Mouse (Mus musculus) lung, postnatal 0 days (tissue): ENCODE data around the gene Exoc3l. TPM values are rescaled to one million over a fixed set of nuclear protein-coding genes. Genes with fewer than 3 reads are reported as not detected.

Source experiments
- ATAC-seq: fragments of 200-750 bp; cut with Nextera tagmentation; 2 replicates; pipeline ENCODE4 v1.8.0; 2017; ENCODE audit warnings: moderate library complexity
- DNase-seq: peaks from one replicate; pipeline ENCODE4 v3.0.0-alpha.2; 2016; ENCODE audit warnings: low spot score
- H3K27ac ChIP-seq: fragments of 300-500 bp; sonication (generic); 2 replicates; pipeline ENCODE4 v1.5.1; 2014; ENCODE audit warnings: antibody characterized with exemption, mild to moderate bottlenecking, low read length, mixed read lengths
- H3K27me3 ChIP-seq: fragments of 300-500 bp; sonication (generic); replicated peaks from 2 replicates; pipeline ENCODE4 v1.6.1; 2014; ENCODE audit warnings: low read length, mixed read lengths; ENCODE audit not compliant: insufficient read depth
- H3K36me3 ChIP-seq: fragments of 300-500 bp; sonication (generic); 2 replicates; pipeline ENCODE4 v1.6.1; 2014; ENCODE audit warnings: low read length, mixed read lengths; ENCODE audit not compliant: insufficient read depth
- H3K4me1 ChIP-seq: fragments of 300-500 bp; sonication (generic); 2 replicates; pipeline ENCODE4 v1.6.1; 2014; ENCODE audit warnings: antibody characterized with exemption, low read depth, low read length, mixed read lengths; ENCODE audit not compliant: insufficient read depth
- H3K4me2 ChIP-seq: fragments of 300-500 bp; sonication (generic); replicated peaks from 2 replicates; pipeline ENCODE4 v1.6.1; 2014; ENCODE audit warnings: low read depth, mild to moderate bottlenecking, low read length, moderate library complexity, mixed read lengths
- H3K4me3 ChIP-seq: fragments of 300-500 bp; sonication (generic); 2 replicates; pipeline ENCODE4 v1.5.1; 2014; ENCODE audit warnings: low read depth, low read length
- H3K9ac ChIP-seq: fragments of 300-500 bp; sonication (generic); replicated peaks from 2 replicates; pipeline ENCODE4 v1.6.1; 2014; ENCODE audit warnings: low read depth, mild to moderate bottlenecking
- H3K9me3 ChIP-seq: fragments of 300-500 bp; sonication (generic); 2 replicates; pipeline ENCODE4 v1.6.1; 2016; ENCODE audit warnings: low read length, mixed read lengths
- CTCF ChIP-seq: IDR thresholded peaks from 2 replicates; pipeline ENCODE4 v1.5.1; 2016; ENCODE audit warnings: antibody characterized with exemption, mild to moderate bottlenecking
- EP300 ChIP-seq: IDR thresholded peaks from 2 replicates; pipeline ENCODE4 v1.6.1; 2016; ENCODE audit warnings: antibody characterized with exemption, mild to moderate bottlenecking, control low read depth
- WGBS: fragments of 180-500 bp; shearing (Covaris S2); extraction: QIAGEN DNeasy Blood & Tissue Kit; methylation state at CpG from one replicate; pipeline ENCODE4 v1.1.7; 2014; 5-methylcytosine and 5-hydroxymethylcytosine counted together
- polyA plus RNA-seq: library from polyadenylated mRNA; unstranded; fragments of >200 nt; fragmentation: Nextera tagmentation; extraction: Ambion mirVana; gene quantifications from 2 replicates; pipeline ENCODE4 v1.2.1, GENCODE M21; 2015

Gene Exoc3l
- polyA plus RNA-seq, 1 experiment from 2014 or later = 34.6 TPM

DNA sequence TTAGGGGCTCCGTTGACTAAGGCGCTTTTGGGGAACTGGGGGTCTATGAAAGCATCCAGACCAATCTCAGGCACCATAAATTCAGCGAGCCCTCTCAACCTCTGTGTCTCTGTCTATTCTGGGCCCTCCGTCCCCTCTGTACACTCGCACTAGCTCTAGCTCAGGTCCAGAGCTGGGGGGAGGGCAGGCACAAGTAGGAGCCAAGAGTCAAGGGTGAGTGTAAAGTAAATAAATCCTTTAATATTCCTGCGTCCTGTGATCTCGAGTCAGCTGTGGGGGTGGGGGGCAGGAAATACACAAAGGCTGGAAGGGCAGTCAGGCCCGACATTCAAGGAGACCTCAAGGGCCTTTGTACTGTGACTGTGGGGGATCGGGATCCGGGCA lies 26.8 kb downstream of the Exoc3l start:
- DNase-seq = peak; percentile 77
- ATAC-seq = peak; percentile 69
- H3K27ac ChIP-seq = peak overlapping the region; percentile 79

GRCm38 (mm10) chr8:105268342-105269074 lies 27.4 kb downstream of the Exoc3l start:
- Histone ChIP-seq H3K36me3 (no peaks in the 10 kb centered on the region), H3K27ac (0 out of 2 replicates have a peak overlapping the region, but pooled peaks have one; percentile 47), H3K4me1 (peaks cover 29% of the 10 kb centered on the region), H3K4me3 (peak overlapping the region; percentile 43), H3K9me3 (no peaks in the 10 kb centered on the region), H3K4me2 (peak overlapping the region; percentile 86), H3K27me3 (peaks cover 46% of the 10 kb centered on the region), H3K9ac (no peak overlapping the region; the same call in 1 of the 2 replicates)
- TF ChIP-seq EP300 (no peak), CTCF (no peak)
- DNase-seq = peak; percentile 47
- peak; percentile 13 for ATAC-seq
- 4% methylated on average over 65 of the region's 65 CpGs for WGBS

More for the DNA sequence above, 26.8 kb downstream of the Exoc3l start:
- Histone ChIP-seq H3K9ac (peak overlapping the region; percentile 19; the same call in 1 of the 2 replicates), H3K9me3 (no peaks in the 10 kb centered on the region), H3K4me1 (peaks cover 26% of the 10 kb centered on the region), H3K27me3 (peaks cover 46% of the 10 kb centered on the region), H3K36me3 (no peaks in the 10 kb centered on the region), H3K4me2 (peak overlapping the region; percentile 86), H3K4me3 (peak overlapping the region; percentile 43)
- 0 out of 2 replicates have a peak, but pooled peaks have one; percentile 30 for TF ChIP-seq EP300
- TF ChIP-seq CTCF = no peak
- WGBS = 7% methylated on average over 10 of the region's 10 CpGs

DNA sequence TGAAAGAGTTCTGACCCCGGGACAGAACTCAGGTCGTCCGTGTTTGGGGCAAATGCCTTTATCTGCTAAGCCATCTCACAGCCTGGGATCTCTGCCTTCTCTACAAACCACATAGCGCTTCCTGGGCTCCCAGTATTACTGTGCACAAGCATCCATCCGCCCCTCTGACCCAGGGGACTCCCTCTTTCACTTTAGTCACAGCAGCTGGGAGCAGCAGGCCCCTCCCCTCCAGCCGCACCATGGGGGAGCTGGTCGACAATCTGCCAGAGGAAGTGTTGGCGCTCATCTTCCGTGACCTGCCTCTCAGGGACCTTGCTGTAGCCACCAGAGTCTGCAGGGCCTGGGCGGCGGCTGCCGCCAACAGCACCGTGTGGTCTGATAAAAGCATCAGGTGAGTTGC lies 29.1 kb downstream of the Exoc3l start:
- H3K4me1 ChIP-seq = peaks cover 29% of the 10 kb centered on the region
- no peak for ATAC-seq
- H3K27ac ChIP-seq = no peak overlapping the region
- peaks cover 35% of the 10 kb centered on the region for H3K27me3 ChIP-seq
- H3K9me3 ChIP-seq = no peaks in the 10 kb centered on the region
- no peak overlapping the region for H3K9ac ChIP-seq
- H3K36me3 ChIP-seq = no peaks in the 10 kb centered on the region
- no peak for DNase-seq
- no peak overlapping the region for H3K4me2 ChIP-seq
- H3K4me3 ChIP-seq = no peak overlapping the region
- 52% methylated on average over 13 of the region's 13 CpGs for WGBS
- TF ChIP-seq EP300 = no peak
- no peak for TF ChIP-seq CTCF

GRCm38 (mm10) chr8:105265128-105265527 lies 30.8 kb downstream of the Exoc3l start:
- Histone ChIP-seq H3K9ac (no peak overlapping the region), H3K36me3 (no peaks in the 10 kb centered on the region), H3K9me3 (no peaks in the 10 kb centered on the region), H3K4me1 (peaks cover 27% of the 10 kb centered on the region), H3K27ac (no peak overlapping the region), H3K4me3 (peak overlapping the region; percentile 63), H3K27me3 (peaks cover 20% of the 10 kb centered on the region; the same call in 1 of the 2 replicates), H3K4me2 (peak overlapping the region; percentile 90)
- DNase-seq (peak; percentile 64), ATAC-seq (no peak)
- no peak for TF ChIP-seq CTCF
- WGBS = 12% methylated on average over 10 of the region's 10 CpGs

DNA sequence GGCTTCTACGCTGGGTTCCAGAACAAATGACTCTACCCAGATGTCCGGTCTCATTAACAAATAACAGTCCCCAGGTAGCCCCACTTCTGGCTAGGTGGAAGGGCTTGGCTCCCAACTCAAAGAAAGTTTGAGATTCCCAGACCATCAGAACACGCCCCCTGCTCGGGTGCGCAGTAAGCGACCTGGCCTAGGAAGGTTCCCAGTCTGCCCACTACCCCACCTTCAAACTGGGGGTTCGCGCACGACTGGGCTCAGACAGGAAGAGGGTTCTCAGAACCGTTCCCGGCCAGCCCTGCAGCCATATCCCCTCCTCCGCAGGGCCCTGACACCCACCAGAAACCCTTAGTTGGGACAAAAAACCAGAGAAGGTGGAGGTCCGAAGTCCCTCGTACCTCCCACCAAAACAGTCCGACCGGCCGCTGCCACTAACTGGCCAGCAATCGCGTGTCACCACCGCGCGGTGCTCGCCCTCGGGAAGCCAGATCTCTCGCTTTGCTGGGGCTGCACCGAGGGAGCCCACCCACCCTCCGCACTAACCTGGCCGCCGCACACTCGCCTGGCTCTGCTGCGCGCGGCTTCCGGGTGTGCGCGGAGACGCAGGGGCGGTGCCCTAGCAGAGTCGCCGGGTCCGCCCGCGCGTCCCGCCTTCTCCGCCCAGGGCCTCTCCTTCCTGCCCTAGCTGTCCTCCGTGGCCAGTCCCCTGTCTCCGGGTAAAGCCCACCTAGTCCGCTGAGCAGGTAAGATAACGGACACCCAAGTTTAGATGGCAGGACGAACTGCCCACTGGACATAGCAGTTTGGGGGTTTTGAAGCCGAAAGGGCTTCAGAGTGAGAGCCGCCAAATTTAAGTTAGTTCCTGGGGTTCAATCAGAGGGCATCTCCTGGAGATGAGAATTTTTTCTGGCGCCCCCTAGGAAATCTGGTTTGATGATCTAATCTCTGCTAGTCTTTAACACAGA lies 31.6 kb downstream of the Exoc3l start, which contains the start of the genes Tradd and Fbxl8:
Gene Tradd, minus strand, starts transcription at position 586 of the 959 bp plus-strand sequence.
Gene Fbxl8, plus strand, starts transcription at position 625 of the 959 bp plus-strand sequence.
- peaks cover 19% of the 10 kb centered on the region; the same call in 1 of the 2 replicates for H3K27me3 ChIP-seq

More for the DNA sequence above, 31.6 kb downstream of the Exoc3l start, which contains the start of the genes Tradd and Fbxl8:
- Histone ChIP-seq H3K4me2 (peak within 1 kb of the TSS; percentile 90), H3K4me1 (peaks cover 27% of the 10 kb centered on the region), H3K4me3 (peak within 1 kb of the TSS; percentile 63), H3K27ac (peak within 1 kb of the TSS; percentile 26; the same call in 1 of the 2 replicates), H3K9me3 (no peaks in the 10 kb centered on the region), H3K36me3 (no peaks in the 10 kb centered on the region), H3K9ac (peak within 1 kb of the TSS; percentile 55)
- DNase-seq (peak; percentile 86), ATAC-seq (peak; percentile 66)
- TF ChIP-seq CTCF = no peak; the same call in 1 of the 2 replicates
- TF ChIP-seq EP300 = no peak
- WGBS = 1% methylated on average over 53 of the region's 54 CpGs
